15 mouse cellular contexts compared by ENCODE assay signal in genomic region chr7:100871892-100872291, GRCm38 (mm10). TPM values are rescaled to one million over a fixed set of nuclear protein-coding genes. Genes with fewer than 3 reads are reported as not detected.
DNase-seq lines count a peak whose midpoint lies in the region; ATAC-seq and TF ChIP-seq lines count a peak whose summit lies in the region.
"Had no signal": no experiment of that assay in that cellular context is flagged by ENCODE, and none has a peak within 500 bp of the region (broad histone marks: within the 10 kb centered on the region; RNA-seq: fewer than 3 reads in every experiment).

No protein-coding gene starts in this region.

- H3K9me3 ChIP-seq in kidney, embryonic 14.5 days (ENCODE audit: control insufficient read depth, low read length) = no peaks in the 10 kb centered on the region
- H3K9me3 ChIP-seq in embryonic facial prominence, embryonic 10.5 days = no peaks in the 10 kb centered on the region
- H3K9me3 ChIP-seq: hindbrain, embryonic 10.5 days had no signal

- no peak for TF ChIP-seq POLR2A in kidney, adult 2 months (IDR thresholded peaks at IDR 0.05; ENCODE audit: low read depth, low read length)

- WGBS in kidney, adult 2 months = 63% methylated on average over 5 of the region's 5 CpGs
- WGBS in kidney, embryonic 14.5 days = 65% methylated on average over 5 of the region's 5 CpGs
- WGBS in embryonic facial prominence, embryonic 10.5 days = 84% methylated on average over 5 of the region's 5 CpGs

- H3K4me2 ChIP-seq in kidney, embryonic 14.5 days (replicated peaks; ENCODE audit: low read depth, low read length) = no peak overlapping the region

- no peaks in the 10 kb centered on the region for H3K36me3 ChIP-seq in kidney, adult 2 months (ENCODE audit: control insufficient read depth, insufficient read depth, low read length)
- peaks cover 57% of the 10 kb centered on the region for H3K36me3 ChIP-seq in kidney, embryonic 14.5 days (ENCODE audit: control insufficient read depth, insufficient read depth, low read length)
- peaks cover 62% of the 10 kb centered on the region for H3K36me3 ChIP-seq in embryonic facial prominence, embryonic 10.5 days (replicated peaks)

- peak; percentile 69 for DNase-seq in kidney, adult 2 months
- DNase-seq in adrenal gland, adult 2 months = peak; percentile 81
- peak; percentile 74 to 79 for DNase-seq in adrenal gland, postnatal 36 days
- DNase-seq in kidney, postnatal 14 days = peak; percentile 60
- DNase-seq in embryonic facial prominence, embryonic 10.5 days (ENCODE audit: low spot score) = no peak
- no peak for DNase-seq in right cerebral cortex, postnatal 25 days
- DNase-seq: cerebellum, adult 2 months; thymus, adult 2 months had no signal

- H3K27me3 ChIP-seq in kidney, adult 2 months (replicated peaks; ENCODE audit: control insufficient read depth, insufficient read depth, low read length) = no peaks in the 10 kb centered on the region
- no peaks in the 10 kb centered on the region for H3K27me3 ChIP-seq in kidney, embryonic 14.5 days (ENCODE audit: control insufficient read depth, insufficient read depth, low read length)
- no peaks in the 10 kb centered on the region for H3K27me3 ChIP-seq in embryonic facial prominence, embryonic 10.5 days (replicated peaks; ENCODE audit: low read depth, poor library complexity, severe bottlenecking)

- no peak for ATAC-seq in kidney, embryonic 14.5 days (ENCODE audit: low FRiP score, low TSS enrichment)
- ATAC-seq: CD4-positive, CD25-positive, alpha-beta regulatory T cell, adult 4 months; midbrain, embryonic 16.5 days had no signal

- no peaks in the 10 kb centered on the region for H3K4me1 ChIP-seq in kidney, adult 2 months (ENCODE audit: control insufficient read depth, insufficient read depth, low read length)
- 0 out of 2 replicates have a peak, but pooled peaks cover 5% of the 10 kb centered on the region for H3K4me1 ChIP-seq in kidney, embryonic 14.5 days (ENCODE audit: control insufficient read depth, insufficient read depth, low read length)
- peaks cover 10% of the 10 kb centered on the region for H3K4me1 ChIP-seq in embryonic facial prominence, embryonic 10.5 days
- H3K4me1 ChIP-seq: hindbrain, embryonic 10.5 days had no signal

- H3K27ac ChIP-seq in kidney, adult 2 months (ENCODE audit: insufficient read depth, low read depth, low read length) = no peak overlapping the region
- H3K27ac ChIP-seq in kidney, embryonic 14.5 days (ENCODE audit: low read depth, low read length) = no peak overlapping the region
- no peak overlapping the region for H3K27ac ChIP-seq in embryonic facial prominence, embryonic 10.5 days (replicated peaks)
- H3K27ac ChIP-seq: hindbrain, embryonic 10.5 days; layer of hippocampus, adult 2 months; liver, embryonic 14.5 days; macrophage had no signal

- H3K9ac ChIP-seq in kidney, embryonic 14.5 days (ENCODE audit: low read depth, low read length) = no peak overlapping the region
- H3K9ac ChIP-seq: liver, embryonic 14.5 days had no signal

- TF ChIP-seq CTCF in kidney, adult 2 months (conservative IDR thresholded peaks at IDR 0.05; ENCODE audit: insufficient read depth, insufficient read length, low read depth, low read length) = no peak

- no peak overlapping the region for H3K4me3 ChIP-seq in kidney, adult 2 months (ENCODE audit: insufficient read depth, low read depth, low read length)
- H3K4me3 ChIP-seq in kidney, embryonic 14.5 days (ENCODE audit: low read length) = no peak overlapping the region
- no peak overlapping the region for H3K4me3 ChIP-seq in embryonic facial prominence, embryonic 10.5 days
- H3K4me3 ChIP-seq: hindbrain, embryonic 10.5 days; layer of hippocampus, adult 2 months had no signal

RNA-seq across cellular contexts. Expression of gene Relt, which starts 8.6 kb away (rescaled TPM):
- 1.5 and 3.8 TPM in 2 replicates for polyA plus RNA-seq in kidney, adult 2 months (2012; rRNA removed)
- polyA plus RNA-seq in kidney, embryonic 14.5 days (2014; fragmentation: Nextera tagmentation; extraction: Ambion mirVana) = 2.8 and 3.1 TPM in 2 replicates
- 1 to 10 TPM; 1.3 to 2.5 TPM for total RNA-seq in adrenal gland, adult 2 months (2021)
- 4.5 and 4.6 TPM in 2 replicates for polyA plus RNA-seq in adrenal gland, adult 2 months (2012; rRNA removed)
- total RNA-seq in adrenal gland, postnatal 36 days (2021) = 1 to 10 TPM; 1.6 to 4.2 TPM
- polyA plus RNA-seq in embryonic facial prominence, embryonic 10.5 days (2016; fragmentation: Nextera tagmentation; extraction: Ambion mirVana) = 4.8 and 5.2 TPM in 2 replicates

Comparison
In these comparisons a context has a peak if more than half of its experiments do, and no peak if none do; other contexts are left out.
1. DNase-seq: peak in kidney, adult 2 months (single experiment), adrenal gland, adult 2 months (single experiment), adrenal gland, postnatal 36 days (2 of 2) and kidney, postnatal 14 days (single experiment); none in embryonic facial prominence, embryonic 10.5 days (single experiment) and right cerebral cortex, postnatal 25 days (single experiment).